Mouse (Mus musculus) naive thymus-derived CD4-positive, alpha-beta T cell, adult 2 months (primary cell): ENCODE data around the gene Rhox13.
A peak's percentile ranks its signal among the peaks of the same experiment; 100 is the strongest.

Experiments used
- DNase-seq: peaks from one replicate; pipeline ENCODE4 v3.0.0-alpha.2; 2011; ENCODE audit warnings: low read depth

Gene Rhox13

GRCm38 (mm10) chrX:38120982-38121381, at the start of gene Rhox13:
TSS of gene Rhox13 (plus strand) at chrX:38121219.
- no peak for DNase-seq

GRCm38 (mm10) chrX:38084226-38084625, 36.8 kb upstream of the Rhox13 start:
- peak; percentile 23 for DNase-seq

- DNase-seq: no peak
Observed at GRCm38 (mm10) chrX:38085041-38085440, 36.0 kb upstream of the Rhox13 start, which contains the start of gene Rhox11. TSS of gene Rhox11 (minus strand) at chrX:38085141.

- DNase-seq: no peak
Observed at GRCm38 (mm10) chrX:38110807-38111206, 10.2 kb upstream of the Rhox13 start, which contains the start of gene Rhox12. TSS of gene Rhox12 (minus strand) at chrX:38110907.

GRCm38 (mm10) chrX:38121478-38121877, 459 bp downstream of the Rhox13 start:
- DNase-seq: no peak

GRCm38 (mm10) chrX:38159097-38159496, 38.1 kb downstream of the Rhox13 start:
- DNase-seq: no peak

- no peak for DNase-seq
Observed at GRCm38 (mm10) chrX:38165315-38165714, 44.3 kb downstream of the Rhox13 start.

- no peak for DNase-seq
Observed at GRCm38 (mm10) chrX:38166064-38166463, 45.0 kb downstream of the Rhox13 start.

- no peak for DNase-seq
Observed at GRCm38 (mm10) chrX:38166592-38166991, 45.6 kb downstream of the Rhox13 start.
